Mouse (Mus musculus): ENCODE data around the gene Rbm17. TPM values are rescaled to one million over a fixed set of nuclear protein-coding genes. Genes with fewer than 3 reads are reported as not detected.

Rbm17 gene
- polyA plus RNA-seq, 1 experiment from 2014 or later: 140 TPM

DNA sequence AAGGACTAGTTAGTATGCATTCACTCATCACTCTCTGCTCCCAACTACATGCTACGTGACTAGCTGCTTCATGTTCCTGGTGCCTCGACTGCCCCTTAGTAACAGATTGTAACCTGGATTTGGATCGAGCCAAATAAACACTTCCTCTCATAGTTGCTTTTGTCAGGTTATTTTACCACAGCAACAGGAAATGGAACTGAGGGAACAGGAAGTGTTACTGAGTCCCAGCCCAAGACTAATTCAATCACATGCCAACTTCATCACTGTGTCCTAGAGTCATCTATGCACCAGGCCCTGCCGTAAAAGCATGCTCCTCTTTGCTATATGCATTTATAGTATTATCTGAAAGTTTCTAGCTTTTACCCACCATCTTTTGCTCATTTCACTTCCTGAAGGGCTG lies 16.0 kb downstream of the Rbm17 start:
- H3K36me3 ChIP-seq: peaks cover 89% of the 10 kb centered on the region
- no peaks in the 10 kb centered on the region for H3K9me3 ChIP-seq (replicated peaks)
- no peaks in the 10 kb centered on the region for H3K27me3 ChIP-seq
- whole genome bisulfite sequencing: 85% methylated on average over 4 of the region's 4 CpGs
- no peak overlapping the region for H3K9ac ChIP-seq
- H3K4me2 ChIP-seq (replicated peaks): no peak overlapping the region
- no peaks in the 10 kb centered on the region for H3K4me1 ChIP-seq
- no peak overlapping the region for H3K4me3 ChIP-seq (replicated peaks)
- no peak overlapping the region for H3K27ac ChIP-seq (replicated peaks)
- no peak for ATAC-seq (ENCODE audit: insufficient number of reproducible peaks, low FRiP score, low TSS enrichment, low read depth)

DNA sequence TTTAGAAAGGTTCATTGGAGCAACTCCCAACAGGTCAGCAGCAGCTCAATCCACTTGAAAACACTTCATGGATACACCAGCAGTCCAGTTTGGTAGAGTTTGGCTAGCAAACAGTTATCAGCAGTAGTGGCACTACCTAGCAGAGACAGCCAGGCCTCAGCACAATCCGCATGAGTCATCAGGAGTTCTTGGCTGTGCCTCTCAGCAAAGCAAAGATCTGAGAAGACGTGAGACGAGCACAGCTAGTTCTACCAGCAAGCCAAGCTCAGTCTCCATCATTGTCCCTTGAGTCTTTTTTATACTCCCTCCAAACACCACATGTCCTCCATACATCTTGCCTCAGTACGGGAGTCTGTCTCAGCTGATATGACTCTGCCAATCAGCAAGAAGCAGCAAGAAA lies 24.6 kb downstream of the Rbm17 start:
- H3K4me3 ChIP-seq (replicated peaks): no peak overlapping the region
- H3K4me2 ChIP-seq (replicated peaks): no peak overlapping the region
- ATAC-seq (ENCODE audit: insufficient number of reproducible peaks, low FRiP score, low TSS enrichment, low read depth): no peak
- H3K27me3 ChIP-seq: no peaks in the 10 kb centered on the region
- H3K27ac ChIP-seq (replicated peaks): no peak overlapping the region
- no peaks in the 10 kb centered on the region for H3K9me3 ChIP-seq (replicated peaks)
- no peaks in the 10 kb centered on the region for H3K4me1 ChIP-seq
- H3K9ac ChIP-seq: no peak overlapping the region
- WGBS: 91% methylated on average over 4 of the region's 4 CpGs
- H3K36me3 ChIP-seq: peaks cover 7% of the 10 kb centered on the region

- Histone ChIP-seq H3K9me3 (replicated peaks) (no peaks in the 10 kb centered on the region), H3K9ac (no peak overlapping the region), H3K36me3 (no peaks in the 10 kb centered on the region; the same call in 1 of the 2 replicates), H3K27ac (replicated peaks) (no peak overlapping the region), H3K4me2 (replicated peaks) (no peak overlapping the region), H3K4me1 (no peaks in the 10 kb centered on the region), H3K27me3 (no peaks in the 10 kb centered on the region), H3K4me3 (replicated peaks) (no peak overlapping the region)
- WGBS: 57% methylated on average over 6 of the region's 6 CpGs
- no peak for ATAC-seq (ENCODE audit: insufficient number of reproducible peaks, low FRiP score, low TSS enrichment, low read depth)
Observed at GRCm38 (mm10) chr2:11578187-11578586, 25.8 kb downstream of the Rbm17 start.

DNA sequence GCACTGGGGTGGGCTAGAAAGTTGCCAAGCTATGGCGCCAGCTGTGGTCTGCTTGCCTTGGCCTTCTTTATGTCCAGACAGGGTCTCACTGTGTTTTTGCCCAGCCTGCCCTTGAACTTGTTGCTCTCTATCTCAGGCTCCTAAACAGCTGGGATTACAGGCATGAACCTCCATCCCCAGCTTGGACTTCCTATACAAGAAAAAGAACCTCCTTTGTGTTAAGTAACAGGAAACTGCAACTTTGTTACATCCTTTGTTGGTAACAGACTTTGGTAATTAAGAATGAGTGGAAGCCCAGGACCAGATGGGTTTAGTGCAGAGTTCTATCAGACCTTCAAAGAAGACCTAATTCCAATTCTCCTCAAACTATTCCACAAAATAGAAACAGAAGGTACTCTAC lies 30.3 kb downstream of the Rbm17 start:
- Histone ChIP-seq H3K36me3 (no peaks in the 10 kb centered on the region), H3K4me1 (no peaks in the 10 kb centered on the region), H3K4me3 (replicated peaks) (no peak overlapping the region), H3K4me2 (replicated peaks) (no peak overlapping the region), H3K27ac (replicated peaks) (no peak overlapping the region), H3K27me3 (no peaks in the 10 kb centered on the region), H3K9me3 (replicated peaks) (no peaks in the 10 kb centered on the region), H3K9ac (no peak overlapping the region)
- no peak for ATAC-seq (ENCODE audit: insufficient number of reproducible peaks, low FRiP score, low TSS enrichment, low read depth)
- 93% methylated on average over 1 of the region's 1 CpGs for WGBS

GRCm38 (mm10) chr2:11571004-11571535 lies 32.9 kb downstream of the Rbm17 start:
- Histone ChIP-seq H3K27me3 (no peaks in the 10 kb centered on the region), H3K4me1 (no peaks in the 10 kb centered on the region), H3K27ac (replicated peaks) (no peak overlapping the region), H3K9me3 (replicated peaks) (no peaks in the 10 kb centered on the region), H3K36me3 (no peaks in the 10 kb centered on the region), H3K4me3 (replicated peaks) (no peak overlapping the region), H3K9ac (no peak overlapping the region), H3K4me2 (replicated peaks) (no peak overlapping the region)
- WGBS: 45% methylated on average over 6 of the region's 6 CpGs
- no peak for ATAC-seq (ENCODE audit: insufficient number of reproducible peaks, low FRiP score, low TSS enrichment, low read depth)

- no peaks in the 10 kb centered on the region for H3K9me3 ChIP-seq (replicated peaks)
- no peak overlapping the region for H3K27ac ChIP-seq (replicated peaks)
- no peak overlapping the region for H3K9ac ChIP-seq
- H3K4me3 ChIP-seq (replicated peaks): no peak overlapping the region
- WGBS: 78% methylated on average over 7 of the region's 7 CpGs
- ATAC-seq (ENCODE audit: insufficient number of reproducible peaks, low FRiP score, low TSS enrichment, low read depth): no peak
- no peaks in the 10 kb centered on the region for H3K4me1 ChIP-seq
- no peaks in the 10 kb centered on the region for H3K27me3 ChIP-seq
- H3K4me2 ChIP-seq (replicated peaks): no peak overlapping the region
- H3K36me3 ChIP-seq: no peaks in the 10 kb centered on the region
Observed at GRCm38 (mm10) chr2:11568471-11568870, 35.5 kb downstream of the Rbm17 start.

DNA sequence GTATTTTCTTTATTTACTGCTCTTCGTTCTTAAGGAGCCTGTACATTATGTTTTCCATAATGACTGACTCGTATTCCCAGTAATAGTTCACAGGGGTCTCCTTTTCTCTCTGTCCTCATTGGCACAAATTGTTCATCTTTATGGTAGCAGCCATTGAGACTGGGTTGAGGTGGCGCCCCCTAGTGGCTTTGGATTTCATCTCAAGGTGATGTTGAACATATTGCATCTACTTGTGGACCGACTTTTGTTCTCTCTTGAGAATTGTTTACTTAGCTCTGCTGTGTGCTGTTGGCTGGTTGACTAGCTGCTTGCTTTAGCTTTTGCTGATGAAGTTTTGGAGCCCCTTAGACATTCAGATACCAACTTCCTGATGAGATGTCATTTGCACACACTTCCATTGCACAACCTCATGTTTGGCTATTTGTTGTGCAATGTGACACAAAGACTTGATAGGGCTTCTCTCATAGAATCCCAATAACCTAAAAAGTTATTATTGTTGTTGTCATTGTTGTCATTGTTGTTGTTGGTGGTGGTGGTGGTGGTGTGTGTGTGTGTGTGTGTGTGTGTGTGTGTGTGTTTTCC lies 36.1 kb downstream of the Rbm17 start:
- H3K27me3 ChIP-seq: no peaks in the 10 kb centered on the region
- ATAC-seq (ENCODE audit: insufficient number of reproducible peaks, low FRiP score, low TSS enrichment, low read depth): no peak
- no peak overlapping the region for H3K4me3 ChIP-seq (replicated peaks)
- WGBS: 57% methylated on average over 4 of the region's 4 CpGs
- no peak overlapping the region for H3K4me2 ChIP-seq (replicated peaks)
- H3K9ac ChIP-seq: no peak overlapping the region
- H3K36me3 ChIP-seq: no peaks in the 10 kb centered on the region
- H3K4me1 ChIP-seq: no peaks in the 10 kb centered on the region
- no peaks in the 10 kb centered on the region for H3K9me3 ChIP-seq (replicated peaks)
- H3K27ac ChIP-seq (replicated peaks): no peak overlapping the region

DNA sequence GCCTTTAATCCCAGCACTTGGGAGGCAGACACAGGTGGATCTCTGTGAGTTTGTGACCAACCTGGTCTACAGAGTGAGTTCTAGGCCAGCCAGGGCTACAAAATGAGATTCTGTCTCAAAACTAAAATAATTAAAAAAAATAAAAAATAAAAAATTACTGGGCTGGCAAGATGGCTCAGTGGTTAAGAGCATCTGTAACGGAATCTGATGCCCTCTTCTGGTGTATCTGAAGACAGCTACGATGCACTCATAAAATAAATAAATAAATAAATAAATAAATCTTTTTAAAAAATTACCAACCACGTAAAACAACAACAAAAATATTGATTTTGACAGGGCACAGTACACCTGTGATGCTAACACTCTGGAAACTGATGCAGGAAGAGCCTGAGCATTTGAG lies 37.1 kb downstream of the Rbm17 start:
- no peak for ATAC-seq (ENCODE audit: insufficient number of reproducible peaks, low FRiP score, low TSS enrichment, low read depth)
- Histone ChIP-seq H3K27me3 (no peaks in the 10 kb centered on the region), H3K27ac (replicated peaks) (no peak overlapping the region), H3K4me2 (replicated peaks) (no peak overlapping the region), H3K9ac (no peak overlapping the region), H3K9me3 (replicated peaks) (no peaks in the 10 kb centered on the region), H3K36me3 (no peaks in the 10 kb centered on the region), H3K4me3 (replicated peaks) (no peak overlapping the region), H3K4me1 (no peaks in the 10 kb centered on the region)
- 81% methylated on average over 3 of the region's 3 CpGs for WGBS

DNA sequence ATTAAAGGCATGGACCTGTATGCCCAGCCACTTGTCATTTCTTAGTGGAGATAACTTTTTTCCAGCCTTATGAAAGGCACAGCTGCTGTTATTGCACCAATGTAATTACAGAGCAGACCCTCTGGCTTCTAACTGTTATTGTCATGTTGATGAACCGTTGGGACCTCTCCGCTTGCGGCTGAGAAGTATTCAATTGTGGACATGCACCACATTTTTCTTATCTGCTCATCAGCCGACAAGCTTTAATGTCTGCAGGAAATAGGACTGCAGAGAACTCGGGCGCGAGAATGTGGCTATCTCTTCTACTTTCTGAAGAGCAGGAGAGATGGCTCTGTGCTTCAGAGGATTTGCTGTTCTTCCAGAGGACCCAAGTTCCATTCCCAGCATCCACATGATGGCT lies 37.7 kb downstream of the Rbm17 start:
- no peak for ATAC-seq (ENCODE audit: insufficient number of reproducible peaks, low FRiP score, low TSS enrichment, low read depth)
- Histone ChIP-seq H3K36me3 (no peaks in the 10 kb centered on the region), H3K4me1 (no peaks in the 10 kb centered on the region), H3K9me3 (replicated peaks) (no peaks in the 10 kb centered on the region), H3K9ac (no peak overlapping the region), H3K4me3 (replicated peaks) (no peak overlapping the region), H3K27ac (replicated peaks) (no peak overlapping the region), H3K27me3 (no peaks in the 10 kb centered on the region), H3K4me2 (replicated peaks) (no peak overlapping the region)
- 77% methylated on average over 7 of the region's 7 CpGs for WGBS

- Histone ChIP-seq H3K4me2 (replicated peaks) (no peak overlapping the region), H3K27ac (replicated peaks) (no peak overlapping the region), H3K4me1 (no peaks in the 10 kb centered on the region), H3K36me3 (no peaks in the 10 kb centered on the region), H3K9ac (no peak overlapping the region), H3K27me3 (no peaks in the 10 kb centered on the region), H3K4me3 (replicated peaks) (no peak overlapping the region), H3K9me3 (replicated peaks) (no peaks in the 10 kb centered on the region)
- no peak for ATAC-seq (ENCODE audit: insufficient number of reproducible peaks, low FRiP score, low TSS enrichment, low read depth)
- WGBS: 78% methylated on average over 6 of the region's 6 CpGs
Observed at GRCm38 (mm10) chr2:11564768-11565167, 39.2 kb downstream of the Rbm17 start.

DNA sequence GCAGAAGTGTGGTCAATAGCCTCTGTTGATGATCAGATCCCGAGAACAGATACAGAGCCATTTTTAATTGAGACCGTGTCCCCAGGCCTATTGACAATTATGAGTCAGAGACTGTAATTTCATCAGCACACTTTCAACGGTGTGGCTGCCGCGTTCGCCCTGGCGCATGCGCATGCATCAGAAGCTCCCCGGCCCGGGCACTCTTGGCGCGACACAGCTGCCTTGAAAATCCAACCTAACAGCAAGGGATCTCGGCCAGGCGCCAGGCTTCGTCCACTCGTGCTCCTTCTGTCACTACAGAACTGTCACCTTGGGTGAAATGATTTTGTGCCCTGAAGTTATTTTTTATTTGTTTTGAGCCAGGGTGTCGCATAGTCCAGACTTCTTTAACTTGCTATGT lies 40.7 kb downstream of the Rbm17 start:
- H3K4me2 ChIP-seq (replicated peaks): no peak overlapping the region
- no peak for ATAC-seq (ENCODE audit: insufficient number of reproducible peaks, low FRiP score, low TSS enrichment, low read depth)
- H3K9ac ChIP-seq: no peak overlapping the region
- H3K4me1 ChIP-seq: no peaks in the 10 kb centered on the region
- WGBS: 89% methylated on average over 17 of the region's 17 CpGs
- H3K36me3 ChIP-seq: no peaks in the 10 kb centered on the region
- no peaks in the 10 kb centered on the region for H3K27me3 ChIP-seq
- no peak overlapping the region for H3K4me3 ChIP-seq (replicated peaks)
- no peaks in the 10 kb centered on the region for H3K9me3 ChIP-seq (replicated peaks)
- H3K27ac ChIP-seq (replicated peaks): no peak overlapping the region

DNA sequence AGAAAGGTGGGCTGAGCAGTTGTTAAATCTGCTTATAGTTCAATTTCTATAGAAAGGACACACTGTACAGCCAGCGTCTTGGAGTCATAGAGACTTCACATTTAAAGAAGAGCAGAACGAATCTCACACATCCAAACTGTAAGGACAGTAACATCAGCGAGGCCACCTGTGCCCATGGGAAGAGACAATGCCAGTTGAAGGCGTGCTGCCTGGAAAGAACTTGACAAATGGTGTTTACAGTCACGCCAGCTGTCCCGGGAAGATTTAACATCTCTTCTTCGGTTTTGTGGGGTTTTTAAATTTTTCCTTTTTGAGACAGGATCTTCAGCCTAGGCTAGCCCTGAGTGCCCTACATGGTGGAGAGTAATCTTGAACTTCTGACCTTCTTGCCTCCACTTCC lies 45.3 kb downstream of the Rbm17 start:
- ATAC-seq (ENCODE audit: insufficient number of reproducible peaks, low FRiP score, low TSS enrichment, low read depth): no peak
- Histone ChIP-seq H3K27ac (replicated peaks) (no peak overlapping the region), H3K27me3 (peaks cover 10% of the 10 kb centered on the region), H3K4me1 (0 out of 2 replicates have a peak, but pooled peaks cover 2% of the 10 kb centered on the region), H3K9me3 (replicated peaks) (no peaks in the 10 kb centered on the region), H3K4me2 (replicated peaks) (no peak overlapping the region), H3K9ac (no peak overlapping the region), H3K4me3 (replicated peaks) (no peak overlapping the region), H3K36me3 (no peaks in the 10 kb centered on the region)
- WGBS: 83% methylated on average over 7 of the region's 7 CpGs

Measured in embryonic facial prominence, embryonic 15.5 days (tissue).